Mouse (Mus musculus) forebrain, embryonic 13.5 days (tissue): Measurements from ENCODE around the gene Prpf4b. TPM values are rescaled to one million over a fixed set of nuclear protein-coding genes. Genes with fewer than 3 reads are reported as not detected.
"Not testable (repeated sequence)": the region's sequence is repeated elsewhere in the genome, so short reads cannot be mapped to it uniquely, and the experiment has no call there.

ENCODE experiments used
- ATAC-seq: fragments of 200-750 bp; cut with Nextera tagmentation; 2 replicates; pipeline ENCODE4 v1.8.0; 2017
- H3K27ac ChIP-seq: fragments of 300-500 bp; sonication (generic); 2 replicates; pipeline ENCODE4 v1.5.1; 2015; ENCODE audit warnings: inconsistent platforms, mild to moderate bottlenecking, moderate library complexity
- H3K27me3 ChIP-seq: fragments of 300-500 bp; sonication (generic); 2 replicates; pipeline ENCODE4 v1.6.1; 2015; ENCODE audit warnings: mild to moderate bottlenecking, inconsistent platforms
- H3K36me3 ChIP-seq: fragments of 300-500 bp; sonication (generic); 2 replicates; pipeline ENCODE4 v1.6.1; 2015; ENCODE audit warnings: mild to moderate bottlenecking, inconsistent platforms; ENCODE audit not compliant: poor library complexity, severe bottlenecking
- H3K4me1 ChIP-seq: fragments of 300-500 bp; sonication (generic); 2 replicates; pipeline ENCODE4 v1.6.1; 2015; ENCODE audit warnings: inconsistent platforms
- H3K4me2 ChIP-seq: fragments of 300-500 bp; sonication (generic); 2 replicates; pipeline ENCODE4 v1.6.1; 2015; ENCODE audit warnings: inconsistent platforms, mild to moderate bottlenecking, moderate library complexity
- H3K4me3 ChIP-seq: fragments of 300-500 bp; sonication (generic); 2 replicates; pipeline ENCODE4 v1.5.1; 2015; ENCODE audit warnings: mild to moderate bottlenecking, inconsistent platforms
- H3K9ac ChIP-seq: fragments of 300-500 bp; sonication (generic); 2 replicates; pipeline ENCODE4 v1.6.1; 2015; ENCODE audit warnings: mild to moderate bottlenecking, inconsistent platforms
- H3K9me3 ChIP-seq: fragments of 300-500 bp; sonication (generic); replicated peaks from 2 replicates; pipeline ENCODE4 v1.6.1; 2016; ENCODE audit warnings: inconsistent platforms
- WGBS: fragments of 180-500 bp; shearing (Covaris S2); methylation state at CpG from one replicate; pipeline ENCODE4 v1.1.7; 2015; 5-methylcytosine and 5-hydroxymethylcytosine counted together
- polyA plus RNA-seq: library from polyadenylated mRNA; unstranded; fragments of >200 nt; fragmentation: Nextera tagmentation; extraction: Ambion mirVana; gene quantifications from 2 replicates; pipeline ENCODE4 v1.2.1, GENCODE M21; 2015

Prpf4b gene
- 83.6 and 89.6 TPM in 2 replicates for polyA plus RNA-seq

GRCm38 (mm10) chr13:34875166-34875710 lies at the start of gene Prpf4b:
Gene Prpf4b (plus strand): TSS chr13:34875302.
- Histone ChIP-seq H3K4me1 (peaks cover 22% of the 10 kb centered on the region), H3K36me3 (no peaks in the 10 kb centered on the region), H3K4me3 (peak within 1 kb of the TSS; percentile 85), H3K27ac (peak within 1 kb of the TSS; percentile 96), H3K27me3 (no peaks in the 10 kb centered on the region), H3K9me3 (no peaks in the 10 kb centered on the region), H3K9ac (peak within 1 kb of the TSS; percentile 94), H3K4me2 (peak within 1 kb of the TSS; percentile 66)
- WGBS: under 1% methylated on average over 39 of the region's 40 CpGs
- peak; percentile 87 for ATAC-seq

DNA sequence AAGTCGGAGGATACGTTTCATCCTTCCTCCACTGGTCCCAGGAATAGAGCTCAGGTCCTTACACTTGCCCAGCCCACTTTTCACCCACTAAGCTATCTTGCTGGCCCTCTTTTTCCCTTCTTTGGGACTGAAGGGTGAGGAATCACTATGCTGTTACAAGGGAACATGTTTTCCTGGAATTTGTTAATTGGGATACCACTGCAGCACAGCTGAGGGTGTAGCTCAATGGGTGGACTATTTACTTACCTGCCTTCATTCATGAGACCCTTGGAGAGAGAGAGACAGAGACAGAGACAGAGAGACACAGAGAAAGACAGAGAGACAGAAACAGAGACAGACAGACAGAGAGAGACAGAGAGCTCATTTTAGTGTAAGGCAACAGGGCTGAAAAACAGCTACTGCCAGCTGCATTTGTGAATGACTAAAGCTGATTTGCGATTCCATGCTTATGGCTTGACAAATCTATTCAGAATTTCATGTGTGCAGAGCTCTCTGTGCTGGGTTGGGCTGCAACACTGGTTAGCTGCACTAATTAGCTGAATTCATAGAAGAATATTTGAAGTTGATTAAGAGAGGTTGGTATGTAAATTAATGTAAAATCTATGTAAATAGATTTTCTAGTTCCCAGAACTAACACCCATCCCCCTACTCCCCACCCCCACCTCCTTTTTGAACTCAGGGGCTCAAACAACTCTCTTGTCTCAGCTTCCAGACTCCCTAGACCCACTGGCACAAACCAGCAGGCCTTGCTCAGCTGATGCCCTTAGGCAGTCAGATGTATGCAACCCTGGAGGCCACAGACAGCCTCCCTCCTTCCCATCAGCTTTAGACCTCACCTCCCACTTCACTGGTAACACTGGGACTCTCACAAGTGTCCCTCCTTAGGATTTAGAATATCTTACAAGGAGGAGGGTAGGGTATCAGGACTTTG lies 48.1 kb upstream of the Prpf4b start:
- Histone ChIP-seq H3K27me3 (no peaks in the 10 kb centered on the region), H3K4me1 (peaks cover 29% of the 10 kb centered on the region), H3K9me3 (no peaks in the 10 kb centered on the region), H3K36me3 (no peaks in the 10 kb centered on the region), H3K27ac (peak overlapping the region; percentile 86), H3K9ac (no peak overlapping the region), H3K4me2 (no peak overlapping the region), H3K4me3 (no peak overlapping the region)
- ATAC-seq: peak; percentile 96
- WGBS: 55% methylated on average over 3 of the region's 3 CpGs

- peaks cover 29% of the 10 kb centered on the region for H3K4me1 ChIP-seq
- no peak overlapping the region for H3K4me3 ChIP-seq
- H3K9me3 ChIP-seq: no peaks in the 10 kb centered on the region
- H3K27ac ChIP-seq: peak overlapping the region; percentile 86
- H3K9ac ChIP-seq: no peak overlapping the region
- H3K36me3 ChIP-seq: no peaks in the 10 kb centered on the region
- WGBS: 63% methylated on average over 10 of the region's 10 CpGs
- no peak overlapping the region for H3K4me2 ChIP-seq
- no peak for ATAC-seq
- no peaks in the 10 kb centered on the region for H3K27me3 ChIP-seq
Measured at GRCm38 (mm10) chr13:34827988-34828882, 46.9 kb upstream of the Prpf4b start.

- no peaks in the 10 kb centered on the region for H3K9me3 ChIP-seq
- H3K27me3 ChIP-seq: no peaks in the 10 kb centered on the region
- H3K27ac ChIP-seq: no peak overlapping the region
- no peak overlapping the region for H3K4me2 ChIP-seq
- ATAC-seq: no peak
- WGBS: 95% methylated on average over 4 of the region's 4 CpGs
- H3K9ac ChIP-seq: no peak overlapping the region
- H3K4me3 ChIP-seq: no peak overlapping the region
- no peaks in the 10 kb centered on the region for H3K36me3 ChIP-seq
- no peaks in the 10 kb centered on the region for H3K4me1 ChIP-seq
Measured at GRCm38 (mm10) chr13:34842851-34843250, 32.3 kb upstream of the Prpf4b start.

- Histone ChIP-seq H3K4me2 (no peak overlapping the region), H3K36me3 (no peaks in the 10 kb centered on the region), H3K27me3 (no peaks in the 10 kb centered on the region), H3K4me3 (no peak overlapping the region), H3K4me1 (no peaks in the 10 kb centered on the region), H3K9ac (no peak overlapping the region), H3K27ac (no peak overlapping the region), H3K9me3 (peaks cover 26% of the 10 kb centered on the region)
- ATAC-seq: no peak
- WGBS: 84% methylated on average over 3 of the region's 3 CpGs
Measured at GRCm38 (mm10) chr13:34850759-34851158, 24.3 kb upstream of the Prpf4b start.

DNA sequence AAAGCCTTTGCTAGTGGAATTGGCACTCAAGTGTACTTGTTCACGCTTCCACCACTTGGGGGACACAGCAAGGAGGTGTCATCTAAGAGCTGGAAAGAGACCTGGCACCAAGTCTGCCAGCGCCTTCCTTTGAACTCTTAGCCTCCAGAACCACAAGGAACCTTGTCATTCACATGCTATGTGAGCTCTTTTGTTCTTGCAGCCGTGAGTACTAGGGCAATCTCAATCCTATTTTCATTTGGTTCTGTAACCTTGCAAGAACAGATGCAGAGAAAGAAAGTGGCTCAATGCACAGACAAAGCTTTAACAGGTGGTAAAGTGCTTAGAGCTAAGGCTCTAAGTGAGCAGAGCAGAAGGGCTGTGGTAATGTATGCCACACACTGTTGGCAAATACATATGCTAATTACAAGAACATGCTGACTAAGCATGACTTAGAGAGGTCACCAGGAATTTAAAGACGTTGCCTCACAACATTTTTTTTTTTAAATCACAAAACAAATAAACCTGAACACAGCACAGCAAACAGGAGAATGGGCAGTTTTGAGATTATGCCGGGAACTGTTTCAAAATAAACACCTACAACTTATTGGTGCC lies 23.8 kb upstream of the Prpf4b start:
- H3K36me3 ChIP-seq: no peaks in the 10 kb centered on the region
- no peak for ATAC-seq
- WGBS: 68% methylated on average over 5 of the region's 5 CpGs

GRCm38 (mm10) chr13:34857526-34857925 lies 17.6 kb upstream of the Prpf4b start:
- Histone ChIP-seq H3K36me3 (no peaks in the 10 kb centered on the region), H3K27ac (no peak overlapping the region), H3K4me1 (no peaks in the 10 kb centered on the region), H3K9ac (no peak overlapping the region), H3K4me2 (no peak overlapping the region), H3K27me3 (no peaks in the 10 kb centered on the region), H3K4me3 (no peak overlapping the region), H3K9me3 (peaks cover 29% of the 10 kb centered on the region)
- ATAC-seq: no peak
- WGBS: 26% methylated on average over 2 of the region's 2 CpGs

More for the DNA sequence above, 23.8 kb upstream of the Prpf4b start:
- Histone ChIP-seq H3K9me3 (peaks cover 29% of the 10 kb centered on the region), H3K27ac (no peak overlapping the region), H3K4me2 (no peak overlapping the region), H3K27me3 (no peaks in the 10 kb centered on the region), H3K4me3 (no peak overlapping the region), H3K9ac (no peak overlapping the region), H3K4me1 (no peaks in the 10 kb centered on the region)

DNA sequence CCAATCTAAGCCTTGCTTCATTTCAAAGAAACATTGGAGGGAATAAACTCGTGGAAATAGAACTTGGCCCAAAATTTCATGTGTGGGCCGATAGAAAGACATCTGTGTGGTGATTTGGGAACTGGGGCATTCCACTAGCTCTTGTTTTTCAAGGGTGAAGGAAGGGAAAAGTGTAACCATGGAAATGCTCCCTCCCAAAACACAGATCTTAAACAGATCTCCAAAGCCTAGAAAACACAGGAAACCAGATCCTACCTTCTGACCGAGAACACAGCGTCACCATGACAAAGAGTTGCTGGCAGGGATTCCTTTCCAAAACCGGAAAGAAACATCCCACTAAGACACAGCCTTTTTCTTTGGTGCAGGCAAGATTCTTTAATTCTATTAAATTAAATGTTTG lies 15.7 kb upstream of the Prpf4b start:
- no peaks in the 10 kb centered on the region for H3K27me3 ChIP-seq
- no peak overlapping the region for H3K27ac ChIP-seq
- WGBS: 84% methylated on average over 5 of the region's 5 CpGs
- no peak overlapping the region for H3K4me2 ChIP-seq
- H3K9me3 ChIP-seq: peaks cover 17% of the 10 kb centered on the region
- no peak overlapping the region for H3K9ac ChIP-seq
- H3K4me3 ChIP-seq: no peak overlapping the region
- no peaks in the 10 kb centered on the region for H3K4me1 ChIP-seq
- no peak for ATAC-seq
- no peaks in the 10 kb centered on the region for H3K36me3 ChIP-seq

DNA sequence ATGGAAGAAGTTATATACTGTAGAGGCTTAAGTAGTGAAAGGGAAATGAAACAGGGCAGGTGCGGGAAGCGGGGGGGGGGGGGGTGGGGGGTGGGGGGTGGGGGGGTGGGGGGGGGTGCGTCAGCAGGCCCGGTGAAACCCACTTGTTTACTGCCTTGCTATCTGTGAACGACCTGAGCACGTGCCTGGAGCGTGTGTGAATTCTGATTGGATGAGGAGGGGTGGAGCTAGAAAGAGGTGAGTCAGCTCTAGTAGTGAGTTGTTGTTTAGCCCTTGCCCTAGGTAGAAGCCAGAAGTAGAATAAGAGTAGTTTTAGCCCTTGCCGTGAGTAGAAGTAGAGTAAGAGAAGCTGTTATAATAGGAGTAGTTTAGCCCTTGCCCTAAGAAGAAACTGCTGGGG lies 13.9 kb upstream of the Prpf4b start:
- H3K36me3 ChIP-seq, ATAC-seq, H3K4me2 ChIP-seq, H3K27me3 ChIP-seq, H3K4me3 ChIP-seq, H3K9me3 ChIP-seq, H3K9ac ChIP-seq, H3K27ac ChIP-seq, H3K4me1 ChIP-seq: not testable (repeated sequence)
- 59% methylated on average over 6 of the region's 8 CpGs for WGBS

DNA sequence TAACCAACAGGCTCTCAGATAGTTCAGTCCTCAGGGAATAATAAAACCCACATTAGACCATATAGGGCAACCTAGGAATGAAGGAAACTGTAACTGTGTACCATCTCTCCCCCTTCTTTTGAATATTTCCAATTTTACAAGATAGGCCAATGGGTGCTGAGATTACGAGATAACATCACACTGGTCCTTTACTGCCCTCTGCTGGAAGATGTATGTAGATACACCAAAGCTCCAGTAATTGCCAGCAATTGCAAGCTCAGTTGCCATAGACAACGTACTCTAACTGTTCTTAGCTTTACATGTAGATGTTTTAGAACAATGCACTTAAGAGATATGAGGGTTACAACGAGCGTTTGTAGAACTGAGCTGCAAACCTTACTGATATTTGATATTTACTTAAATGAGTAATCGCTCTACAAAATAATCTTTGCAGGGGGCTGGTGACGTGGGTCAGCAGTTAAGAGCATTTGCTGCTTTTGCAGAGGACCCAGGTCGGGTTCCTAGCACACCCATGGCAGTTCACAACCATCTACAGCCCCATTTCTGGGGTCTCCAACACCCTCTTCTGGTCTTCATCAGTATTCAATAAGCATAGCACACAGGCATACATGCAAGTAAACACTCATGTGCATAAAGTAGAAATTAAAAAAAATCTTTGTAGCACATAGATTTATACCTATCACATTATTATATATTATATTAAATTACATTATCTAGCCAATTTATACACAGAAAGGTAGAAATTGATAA lies 10.5 kb upstream of the Prpf4b start:
- peak; percentile 89 for ATAC-seq
- Histone ChIP-seq H3K9me3 (no peaks in the 10 kb centered on the region), H3K4me2 (no peak overlapping the region), H3K27me3 (no peaks in the 10 kb centered on the region), H3K36me3 (no peaks in the 10 kb centered on the region), H3K4me1 (no peaks in the 10 kb centered on the region), H3K27ac (no peak overlapping the region), H3K9ac (no peak overlapping the region), H3K4me3 (no peak overlapping the region)
- WGBS: 40% methylated on average over 7 of the region's 7 CpGs
